Mouse (Mus musculus) mature B cell (primary cell): ENCODE measurements around the gene Selenbp2.
"Not testable (repeated sequence)": the region's sequence is repeated elsewhere in the genome, so short reads cannot be mapped to it uniquely, and the experiment has no call there.

Experiments
- in situ Hi-C: fragments of 300-500 bp; cut with MboI; formaldehyde crosslinking; loops from 2 replicates; pipeline ENCODE4 v1.14.3; 2019

Selenbp2 gene

GRCm38 (mm10) chr3:94693329-94693825, at the start of gene Selenbp2:
TSS of gene Selenbp2 (plus strand) at chr3:94693556.
- in situ Hi-C loops = no loop called here

GRCm38 (mm10) chr3:94648755-94649590, 44.4 kb upstream of the Selenbp2 start:
- in situ Hi-C loops = no loop called here

- in situ Hi-C loops = no loop called here
Observed at GRCm38 (mm10) chr3:94650409-94650808, 42.9 kb upstream of the Selenbp2 start.

GRCm38 (mm10) chr3:94653967-94654366, 39.4 kb upstream of the Selenbp2 start:
- in situ Hi-C loops = not testable (repeated sequence)

GRCm38 (mm10) chr3:94657852-94658739, 35.3 kb upstream of the Selenbp2 start:
- in situ Hi-C loops = not testable (repeated sequence)

GRCm38 (mm10) chr3:94658740-94659095, 34.6 kb upstream of the Selenbp2 start, which contains the start of gene Tuft1:
TSS of gene Tuft1 (minus strand) at chr3:94658872.
- in situ Hi-C loops = not testable (repeated sequence)

- in situ Hi-C loops = not testable (repeated sequence)
Observed at GRCm38 (mm10) chr3:94659142-94659748, 34.1 kb upstream of the Selenbp2 start.

- in situ Hi-C loops = not testable (repeated sequence)
Observed at GRCm38 (mm10) chr3:94660841-94661240, 32.5 kb upstream of the Selenbp2 start.

GRCm38 (mm10) chr3:94665060-94665802, 28.1 kb upstream of the Selenbp2 start:
- in situ Hi-C loops = not testable (repeated sequence)

- in situ Hi-C loops = not testable (repeated sequence)
Observed at GRCm38 (mm10) chr3:94665896-94666295, 27.5 kb upstream of the Selenbp2 start.

- in situ Hi-C loops = not testable (repeated sequence)
Observed at GRCm38 (mm10) chr3:94675101-94675500, 18.3 kb upstream of the Selenbp2 start.

- in situ Hi-C loops = no loop called here
Observed at GRCm38 (mm10) chr3:94679351-94679841, 14.0 kb upstream of the Selenbp2 start.

- in situ Hi-C loops = not testable (repeated sequence)
Observed at GRCm38 (mm10) chr3:94680032-94680431, 13.3 kb upstream of the Selenbp2 start.

GRCm38 (mm10) chr3:94680783-94681182, 12.6 kb upstream of the Selenbp2 start:
- in situ Hi-C loops = no loop called here

- in situ Hi-C loops = no loop called here
Observed at GRCm38 (mm10) chr3:94683646-94684045, 9.7 kb upstream of the Selenbp2 start.

- in situ Hi-C loops = not testable (repeated sequence)
Observed at GRCm38 (mm10) chr3:94685989-94686772, 7.2 kb upstream of the Selenbp2 start.

GRCm38 (mm10) chr3:94688698-94689097, 4.7 kb upstream of the Selenbp2 start:
- in situ Hi-C loops = not testable (repeated sequence)

GRCm38 (mm10) chr3:94689195-94689594, 4.2 kb upstream of the Selenbp2 start:
- in situ Hi-C loops = not testable (repeated sequence)

- in situ Hi-C loops = not testable (repeated sequence)
Observed at GRCm38 (mm10) chr3:94690162-94690561, 3.2 kb upstream of the Selenbp2 start.

GRCm38 (mm10) chr3:94690616-94691247, 2.6 kb upstream of the Selenbp2 start:
- in situ Hi-C loops = no loop called here
